ENCODE assay signal across 21 mouse cellular contexts in the genomic region with DNA sequence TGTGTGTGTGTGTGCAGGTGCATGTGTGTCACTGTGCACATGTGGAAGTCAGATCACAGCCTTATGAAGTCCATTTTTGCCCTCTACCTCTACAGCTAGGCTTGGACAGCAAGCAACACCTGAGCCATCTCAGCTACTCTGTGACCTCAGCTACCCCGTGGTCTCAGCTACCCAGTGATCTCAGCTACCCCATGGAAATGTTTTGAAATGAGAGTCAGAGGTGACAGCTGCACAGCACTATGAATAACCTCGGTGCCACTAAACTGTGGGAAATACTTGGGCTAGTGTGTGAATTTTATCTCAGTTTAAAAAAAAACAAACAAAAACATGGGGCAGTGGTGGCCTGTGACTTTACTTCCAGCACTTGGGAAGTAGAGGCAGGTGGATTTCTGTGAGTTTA. TPM values are rescaled to one million over a fixed set of nuclear protein-coding genes. Genes with fewer than 3 reads are reported as not detected.
DNase-seq lines count a peak whose midpoint lies in the region; ATAC-seq and TF ChIP-seq lines count a peak whose summit lies in the region.
"Had no signal": no experiment of that assay in that cellular context is flagged by ENCODE, and none has a peak within 500 bp of the region (broad histone marks: within the 10 kb centered on the region; RNA-seq: fewer than 3 reads in every experiment).

No protein-coding gene starts in this region.

- WGBS in limb, embryonic 10.5 days = 91% methylated on average over 2 of the region's 2 CpGs
- WGBS in hindbrain, postnatal 0 days = 77% methylated on average over 2 of the region's 2 CpGs
- 69% methylated on average over 2 of the region's 2 CpGs for WGBS in kidney, adult 2 months

- peaks cover 11% of the 10 kb centered on the region for H3K4me1 ChIP-seq in limb, embryonic 10.5 days
- H3K4me1 ChIP-seq in hindbrain, postnatal 0 days (ENCODE audit: insufficient read depth, low read length) = no peaks in the 10 kb centered on the region
- no peaks in the 10 kb centered on the region for H3K4me1 ChIP-seq in kidney, adult 2 months (ENCODE audit: control insufficient read depth, insufficient read depth, low read length)

- H3K4me3 ChIP-seq in myocyte = no peak overlapping the region
- H3K4me3 ChIP-seq in limb, embryonic 10.5 days = no peak overlapping the region
- no peak overlapping the region for H3K4me3 ChIP-seq in hindbrain, postnatal 0 days (ENCODE audit: low read length)
- no peak overlapping the region for H3K4me3 ChIP-seq in kidney, adult 2 months (ENCODE audit: insufficient read depth, low read depth, low read length)

- TF ChIP-seq CTCF in hindbrain, postnatal 0 days (IDR thresholded peaks at IDR 0.05; ENCODE audit: low read depth) = no peak
- TF ChIP-seq CTCF in kidney, adult 2 months (conservative IDR thresholded peaks at IDR 0.05; ENCODE audit: insufficient read depth, insufficient read length, low read depth, low read length) = no peak

- DNase-seq in adipocyte (ENCODE audit: low spot score) = peak; percentile 19
- DNase-seq in induced T-regulatory cell, adult 2 months (ENCODE audit: low read depth) = peak; percentile 13
- no peak for DNase-seq in limb, embryonic 10.5 days (ENCODE audit: low spot score)
- DNase-seq in hindbrain, postnatal 0 days (ENCODE audit: low spot score) = no peak
- no peak for DNase-seq in kidney, adult 2 months
- DNase-seq: adrenal gland, adult 2 months; adrenal gland, adult 8-10 months; adrenal gland, postnatal 10 days; adrenal gland, postnatal 14 days; adrenal gland, postnatal 25 days; adrenal gland, postnatal 36 days; B cell, adult 2 months; cerebellum, adult 11 months; cerebellum, adult 11-12 months; cerebellum, adult 18-20 months; cerebellum, adult 2 months had no signal

- ATAC-seq in hindbrain, postnatal 0 days = no peak
- ATAC-seq: activated CD4-positive, CD25-positive, alpha-beta regulatory T cell, adult 4 months; Patski had no signal

- no peak overlapping the region for H3ac ChIP-seq in myocyte (ENCODE audit: control insufficient read depth, insufficient read length)

- H3K9ac ChIP-seq in hindbrain, postnatal 0 days (replicated peaks; ENCODE audit: low read length) = no peak overlapping the region

- no peaks in the 10 kb centered on the region for H3K9me3 ChIP-seq in limb, embryonic 10.5 days (replicated peaks)
- no peaks in the 10 kb centered on the region for H3K9me3 ChIP-seq in hindbrain, postnatal 0 days (ENCODE audit: low read length)

- no peaks in the 10 kb centered on the region for H3K79me2 ChIP-seq in myocyte (ENCODE audit: control insufficient read depth, insufficient read depth)

- H3K27ac ChIP-seq in limb, embryonic 10.5 days = no peak overlapping the region
- no peak overlapping the region for H3K27ac ChIP-seq in hindbrain, postnatal 0 days
- H3K27ac ChIP-seq in kidney, adult 2 months (ENCODE audit: insufficient read depth, low read depth, low read length) = no peak overlapping the region

- no peak for TF ChIP-seq POLR2A in myocyte (IDR thresholded peaks at IDR 0.05; ENCODE audit: insufficient read length, low read depth)
- TF ChIP-seq POLR2A in kidney, adult 2 months (IDR thresholded peaks at IDR 0.05; ENCODE audit: low read depth, low read length) = no peak

- no peaks in the 10 kb centered on the region for H3K27me3 ChIP-seq in myocyte (ENCODE audit: control insufficient read depth, insufficient read depth, insufficient read length)
- no peaks in the 10 kb centered on the region for H3K27me3 ChIP-seq in limb, embryonic 10.5 days (ENCODE audit: low read depth, poor library complexity, severe bottlenecking)
- H3K27me3 ChIP-seq in hindbrain, postnatal 0 days (ENCODE audit: insufficient read depth, low read length) = no peaks in the 10 kb centered on the region
- H3K27me3 ChIP-seq in kidney, adult 2 months (replicated peaks; ENCODE audit: control insufficient read depth, insufficient read depth, low read length) = no peaks in the 10 kb centered on the region
- H3K27me3 ChIP-seq: CH12.LX, Patski had no signal

- H3K4me2 ChIP-seq in myocyte (ENCODE audit: low read depth) = peak overlapping the region; percentile 24
- no peak overlapping the region for H3K4me2 ChIP-seq in hindbrain, postnatal 0 days (ENCODE audit: low read depth, low read length)

- no peaks in the 10 kb centered on the region for H3K36me3 ChIP-seq in myocyte (ENCODE audit: control insufficient read depth, insufficient read depth)
- H3K36me3 ChIP-seq in limb, embryonic 10.5 days = no peaks in the 10 kb centered on the region
- H3K36me3 ChIP-seq in hindbrain, postnatal 0 days (ENCODE audit: insufficient read depth, low read length) = no peaks in the 10 kb centered on the region
- no peaks in the 10 kb centered on the region for H3K36me3 ChIP-seq in kidney, adult 2 months (ENCODE audit: control insufficient read depth, insufficient read depth, low read length)
- H3K36me3 ChIP-seq: G1E had no signal

TF ChIP-seq in myocyte, 11 proteins besides CTCF, POLR2A, EP300 and RAD21:
- TF ChIP-seq MYOD1 (IDR thresholded peaks at IDR 0.05; ENCODE audit: control insufficient read depth in 1 of 3, insufficient read length in 2 of 3, low read depth in 2 of 3) (peak in 2 of 3 experiments; percentile 30 to 67), TCF12 (IDR thresholded peaks at IDR 0.05; ENCODE audit: insufficient read depth, poor library complexity, severe bottlenecking) (no peak), MYOG (IDR thresholded peaks at IDR 0.05; ENCODE audit: control insufficient read depth in 1 of 3, insufficient read depth in 1 of 3, insufficient read length in 2 of 3, low read depth in 2 of 3) (peak in 2 of 3 experiments; percentile 48 to 53)

RNA-seq across cellular contexts. Expression of gene Dnah2, which starts 58.0 kb away (rescaled TPM):
- polyA plus RNA-seq in myocyte (2012; fragmentation: generic; extraction: Trizol) = 0.24 TPM
- 1.0 and 1.3 TPM in 2 replicates for polyA plus RNA-seq in limb, embryonic 10.5 days (2016; fragmentation: Nextera tagmentation; extraction: Ambion mirVana)
- 3.9 and 4.9 TPM in 2 replicates for total RNA-seq in hindbrain, postnatal 0 days (2014; rRNA removed)
- polyA plus RNA-seq in hindbrain, postnatal 0 days (2015; fragmentation: Nextera tagmentation; extraction: Ambion mirVana) = 2.0 and 3.2 TPM in 2 replicates
- 0.50 and 0.73 TPM in 2 replicates for polyA plus RNA-seq in kidney, adult 2 months (2012; rRNA removed)

Comparison
In these comparisons a context has a peak if more than half of its experiments do, and no peak if none do; other contexts are left out.
1. DNase-seq: peak in adipocyte (single experiment) and induced T-regulatory cell, adult 2 months (single experiment); none in limb, embryonic 10.5 days (single experiment), hindbrain, postnatal 0 days (single experiment) and kidney, adult 2 months (single experiment).